Mouse (Mus musculus): ENCODE measurements around the gene Rln3. TPM values are rescaled to one million over a fixed set of nuclear protein-coding genes. Genes with fewer than 3 reads are reported as not detected.
A peak's percentile ranks its signal among the peaks of the same experiment; 100 is the strongest.
"Not testable (repeated sequence)": the region's sequence is repeated elsewhere in the genome, so short reads cannot be mapped to it uniquely, and the experiment has no call there.

The Rln3 gene
- total RNA-seq, 2 experiments from 2014 or later, result not detected

GRCm38 (mm10) chr8:84023085-84023484 is 21.7 kb downstream of the Rln3 start:
- peak; percentile 76 to 84 for DNase-seq
- intact Hi-C loops (cut with DNase I), result no loop called here

- DNase-seq, result no peak
- intact Hi-C loops (cut with DNase I), result no loop called here
These were observed 23.2 kb downstream of the Rln3 start for GRCm38 (mm10) chr8:84021569-84021968.

GRCm38 (mm10) chr8:84021096-84021495 is 23.7 kb downstream of the Rln3 start, which contains the start of gene Palm3:
Gene Palm3 (plus strand): TSS chr8:84021471.
- no peak for DNase-seq
- intact Hi-C loops (cut with DNase I), result no loop called here

- intact Hi-C loops (cut with DNase I), result loop anchor here (10.0 kb wide), 1 partner anchor 815 kb away; the partner anchor contains the start of gene Gadd45gip1
- no peak for DNase-seq
These were observed 25.1 kb downstream of the Rln3 start for GRCm38 (mm10) chr8:84019738-84020137.

- intact Hi-C loops (cut with DNase I), result loop anchor here (10.0 kb wide), 1 partner anchor 819 kb away; the partner anchor contains the start of gene Gadd45gip1
- no peak for DNase-seq
These were observed 29.0 kb downstream of the Rln3 start for GRCm38 (mm10) chr8:84015833-84016232.

GRCm38 (mm10) chr8:84012499-84013165 is 32.2 kb downstream of the Rln3 start:
- intact Hi-C loops (cut with DNase I), result loop anchor here (10.0 kb wide), 1 partner anchor 822 kb away; the partner anchor contains the start of gene Gadd45gip1
- peak in 1 of 2 experiments; percentile 16 for DNase-seq

- peak in 1 of 2 experiments; percentile 22 for DNase-seq
- intact Hi-C loops (cut with DNase I), result loop anchor here (10.0 kb wide), 1 partner anchor 823 kb away; the partner anchor contains the start of gene Gadd45gip1
These were observed 32.9 kb downstream of the Rln3 start, which contains the start of gene 2210011C24Rik for GRCm38 (mm10) chr8:84011705-84012498. Gene 2210011C24Rik (minus strand): TSS chr8:84012171.

GRCm38 (mm10) chr8:84010625-84011611 is 33.9 kb downstream of the Rln3 start:
- intact Hi-C loops (cut with DNase I), result loop anchor here (10.0 kb wide), 1 partner anchor 824 kb away; the partner anchor contains the start of gene Gadd45gip1
- peak; percentile 89 to 90 for DNase-seq

GRCm38 (mm10) chr8:84009876-84010275 is 34.9 kb downstream of the Rln3 start:
- intact Hi-C loops (cut with DNase I), result loop anchor here (10.0 kb wide), 1 partner anchor 825 kb away; the partner anchor contains the start of gene Gadd45gip1
- peak; percentile 90 to 95 for DNase-seq

- intact Hi-C loops (cut with DNase I), result no loop called here
- DNase-seq, result no peak
These were observed 36.4 kb downstream of the Rln3 start for GRCm38 (mm10) chr8:84008362-84008761.

GRCm38 (mm10) chr8:84005502-84005901 is 39.3 kb downstream of the Rln3 start:
- DNase-seq; intact Hi-C loops (cut with DNase I): not testable (repeated sequence)

- intact Hi-C loops (cut with DNase I), result no loop called here
These were observed 40.1 kb downstream of the Rln3 start for GRCm38 (mm10) chr8:84004533-84005201.

GRCm38 (mm10) chr8:84003612-84004246 is 41.1 kb downstream of the Rln3 start:
- DNase-seq, result no peak
- intact Hi-C loops (cut with DNase I), result no loop called here

More at GRCm38 (mm10) chr8:84004533-84005201, 40.1 kb downstream of the Rln3 start:
- peak; percentile 94 to 95 for DNase-seq

GRCm38 (mm10) chr8:84002957-84003611 is 41.7 kb downstream of the Rln3 start:
- no peak for DNase-seq
- intact Hi-C loops (cut with DNase I), result no loop called here

GRCm38 (mm10) chr8:84001281-84002000 is 43.4 kb downstream of the Rln3 start, which contains the start of gene 1700067K01Rik:
Gene 1700067K01Rik (plus strand): TSS chr8:84001502.
- DNase-seq, result no peak
- intact Hi-C loops (cut with DNase I), result no loop called here

- DNase-seq, result no peak
- intact Hi-C loops (cut with DNase I), result no loop called here
These were observed 45.0 kb downstream of the Rln3 start for GRCm38 (mm10) chr8:83999825-84000224.

GRCm38 (mm10) chr8:83999057-83999705 is 45.6 kb downstream of the Rln3 start:
- DNase-seq, result no peak
- intact Hi-C loops (cut with DNase I), result no loop called here
